Mouse (Mus musculus): ENCODE results near the gene Cox6a1.
A peak's percentile ranks its signal among the peaks of the same experiment; 100 is the strongest.
"Not testable (repeated sequence)": the region's sequence is repeated elsewhere in the genome, so short reads cannot be mapped to it uniquely, and the experiment has no call there.

Cox6a1 gene

DNA sequence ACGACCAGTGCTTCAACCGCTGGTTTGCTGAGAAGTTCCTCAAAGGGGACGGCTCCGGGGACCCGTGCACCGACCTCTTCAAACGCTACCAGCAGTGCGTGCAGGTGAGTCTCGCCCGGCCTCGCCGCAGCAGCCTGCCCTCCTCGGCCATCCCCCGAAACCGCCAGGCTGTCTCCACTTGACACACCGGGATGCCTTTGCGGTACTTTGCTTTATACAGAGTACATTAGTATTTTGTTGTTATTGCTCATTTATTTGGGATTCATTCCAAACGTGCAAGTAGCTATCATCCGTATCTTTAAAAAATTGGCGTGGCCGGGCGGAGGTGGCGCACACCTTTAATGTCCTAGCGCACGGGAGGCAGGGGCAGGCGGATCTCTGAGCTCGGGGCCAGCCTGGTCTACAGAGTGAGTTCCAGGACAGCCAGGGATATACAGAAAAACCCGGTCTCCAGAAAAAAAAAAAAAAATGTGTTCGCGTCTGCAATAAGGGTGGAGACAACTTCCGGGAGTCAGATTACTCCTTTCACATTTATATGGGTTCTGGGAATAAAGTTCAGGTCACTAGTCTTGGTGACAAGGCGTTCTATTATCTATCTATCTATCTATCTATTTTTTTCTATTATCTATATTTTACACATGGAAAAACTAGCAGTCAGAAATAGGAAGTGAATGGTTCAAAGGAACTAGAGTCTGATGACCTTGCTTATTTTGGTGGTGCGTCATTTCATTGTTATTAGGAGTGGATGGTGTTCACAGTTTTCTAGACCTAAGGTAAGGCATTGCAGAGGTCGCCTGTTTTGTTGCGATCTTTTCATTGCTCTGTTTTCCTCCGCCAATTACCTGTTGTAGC, 7.2 kb downstream of the Cox6a1 start:
- DNase-seq, result no peak

GRCm38 (mm10) chr5:115340577-115341313, 8.0 kb downstream of the Cox6a1 start, which contains the start of the genes Gatc and Triap1:
TSS of gene Gatc (minus strand) at chr5:115341178.
TSS of gene Triap1 (plus strand) at chr5:115341225.
- DNase-seq, result peak; percentile 92

DNA sequence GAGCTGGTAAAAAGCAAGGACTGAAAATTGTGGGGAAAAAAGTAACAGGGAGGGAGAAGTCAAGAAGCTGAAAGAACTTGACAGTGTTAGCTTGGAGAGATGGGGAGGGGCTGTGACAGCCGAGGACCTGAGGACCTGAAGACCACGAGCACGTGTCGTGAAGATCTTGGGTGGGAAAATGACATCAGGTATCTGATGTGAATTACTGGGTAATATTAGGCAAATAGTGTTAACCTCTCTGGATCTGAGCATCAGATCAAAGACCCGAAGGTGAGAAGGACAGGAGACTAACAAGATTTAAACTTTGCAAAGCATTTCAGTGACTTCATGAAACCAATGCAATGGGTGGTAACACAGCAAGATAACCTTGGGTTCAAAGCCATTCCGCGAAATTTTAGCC, 8.8 kb downstream of the Cox6a1 start:
- DNase-seq, result no peak

DNA sequence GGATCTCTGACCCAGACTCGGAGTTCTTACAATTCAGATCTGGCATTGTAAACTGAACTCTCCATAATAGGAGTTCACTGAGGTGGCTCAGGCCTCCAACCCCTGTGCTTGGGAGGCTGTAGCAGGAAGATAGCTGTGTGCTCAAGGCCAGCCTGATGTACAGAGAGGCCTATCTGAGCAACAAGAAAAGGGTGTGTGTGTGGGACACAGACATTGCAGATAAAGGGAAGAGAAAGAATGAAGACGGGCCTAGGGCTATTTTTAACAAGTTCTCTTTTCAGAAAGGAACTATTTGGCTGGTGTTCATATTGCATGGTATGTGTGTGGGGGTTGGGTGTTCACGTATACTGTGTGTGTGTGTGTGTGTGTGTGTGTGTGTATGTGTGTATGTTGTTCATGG, 15.2 kb downstream of the Cox6a1 start:
- DNase-seq, result no peak

DNA sequence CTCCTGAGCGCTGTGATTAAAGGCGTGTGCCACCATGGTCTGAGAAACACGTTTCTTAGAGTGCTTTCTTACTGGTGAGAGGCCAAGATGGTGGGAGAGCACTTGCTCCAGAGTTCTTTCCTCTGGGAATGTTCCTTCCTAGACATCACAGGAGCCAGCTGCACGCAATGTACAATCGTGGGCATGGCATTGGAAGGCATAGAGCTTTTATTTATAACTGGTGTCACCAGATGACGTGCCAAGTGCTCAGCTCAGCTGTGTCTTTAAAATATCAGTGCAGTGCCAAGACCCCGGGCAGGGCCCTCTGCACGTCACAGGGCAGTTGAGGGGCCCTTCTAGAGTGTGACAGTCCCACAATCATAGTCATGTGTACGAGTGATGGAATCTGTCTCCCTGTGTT, 17.8 kb downstream of the Cox6a1 start:
- no peak for DNase-seq

- no peak for DNase-seq
Measured at GRCm38 (mm10) chr5:115327610-115328548, 20.9 kb downstream of the Cox6a1 start.

DNA sequence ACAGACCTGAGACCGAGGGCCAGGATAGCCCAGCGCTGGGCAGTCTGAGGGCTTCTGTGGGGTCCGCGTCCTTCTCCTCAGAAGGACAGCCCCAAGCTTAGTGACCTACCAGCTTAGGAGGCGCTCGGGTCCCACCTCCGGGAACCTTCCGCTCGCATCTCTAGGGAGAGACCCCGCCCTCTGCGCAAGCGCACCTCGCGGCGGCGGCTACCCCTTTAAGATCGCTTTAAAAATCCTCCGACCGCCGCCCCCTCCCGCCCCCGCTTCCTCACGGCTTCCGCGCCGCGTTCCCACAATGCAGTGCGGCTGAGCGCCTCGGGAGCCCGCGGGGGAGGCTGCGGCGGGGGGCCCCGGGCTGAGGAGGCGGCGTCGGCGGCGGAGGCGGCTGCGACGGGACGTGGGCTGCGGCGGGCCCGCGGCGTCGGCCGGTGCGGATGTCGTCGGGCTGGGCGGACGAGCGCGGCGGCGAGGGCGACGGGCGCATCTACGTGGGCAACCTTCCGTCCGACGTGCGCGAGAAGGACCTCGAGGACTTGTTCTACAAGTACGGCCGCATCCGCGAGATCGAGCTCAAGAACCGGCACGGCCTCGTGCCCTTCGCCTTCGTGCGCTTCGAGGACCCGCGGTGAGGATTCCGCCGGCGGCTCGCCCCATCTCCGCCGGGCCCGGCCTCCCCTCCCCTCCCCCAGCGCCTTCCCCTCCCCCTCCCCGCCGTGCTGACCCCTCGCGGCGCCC, 21.7 kb downstream of the Cox6a1 start, which contains the start of gene Srsf9:
Gene Srsf9 (plus strand): TSS at position 303 of the 735 bp plus-strand sequence.
- peak; percentile 97 for DNase-seq

DNA sequence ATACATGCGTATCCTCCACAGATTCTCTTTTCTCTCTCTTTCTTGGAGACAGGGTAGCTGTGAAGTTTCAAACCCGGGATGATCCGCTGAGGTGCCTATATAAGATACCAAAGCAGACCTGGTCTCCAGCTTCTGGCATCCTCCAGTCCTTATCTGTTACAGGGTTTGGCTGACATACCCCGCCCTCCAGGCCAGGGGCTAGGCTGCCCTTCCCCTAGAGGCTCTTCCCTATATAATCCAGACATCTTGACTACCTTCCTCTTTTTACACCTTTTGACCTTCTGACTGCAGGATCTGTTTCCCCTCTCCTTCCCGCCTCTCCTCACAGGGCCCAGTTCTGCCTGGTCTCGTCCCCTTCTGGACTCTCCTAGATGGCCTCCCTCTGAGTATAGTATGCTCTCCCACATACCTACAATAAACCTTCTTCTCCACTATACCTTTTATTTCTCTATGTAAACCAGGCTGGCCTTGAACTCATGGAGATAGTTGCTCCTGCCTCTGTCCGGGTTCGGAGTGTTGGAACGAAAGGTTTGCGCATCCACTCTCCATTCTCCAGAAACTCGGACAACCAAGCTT, 22.4 kb downstream of the Cox6a1 start:
- no peak for DNase-seq

DNA sequence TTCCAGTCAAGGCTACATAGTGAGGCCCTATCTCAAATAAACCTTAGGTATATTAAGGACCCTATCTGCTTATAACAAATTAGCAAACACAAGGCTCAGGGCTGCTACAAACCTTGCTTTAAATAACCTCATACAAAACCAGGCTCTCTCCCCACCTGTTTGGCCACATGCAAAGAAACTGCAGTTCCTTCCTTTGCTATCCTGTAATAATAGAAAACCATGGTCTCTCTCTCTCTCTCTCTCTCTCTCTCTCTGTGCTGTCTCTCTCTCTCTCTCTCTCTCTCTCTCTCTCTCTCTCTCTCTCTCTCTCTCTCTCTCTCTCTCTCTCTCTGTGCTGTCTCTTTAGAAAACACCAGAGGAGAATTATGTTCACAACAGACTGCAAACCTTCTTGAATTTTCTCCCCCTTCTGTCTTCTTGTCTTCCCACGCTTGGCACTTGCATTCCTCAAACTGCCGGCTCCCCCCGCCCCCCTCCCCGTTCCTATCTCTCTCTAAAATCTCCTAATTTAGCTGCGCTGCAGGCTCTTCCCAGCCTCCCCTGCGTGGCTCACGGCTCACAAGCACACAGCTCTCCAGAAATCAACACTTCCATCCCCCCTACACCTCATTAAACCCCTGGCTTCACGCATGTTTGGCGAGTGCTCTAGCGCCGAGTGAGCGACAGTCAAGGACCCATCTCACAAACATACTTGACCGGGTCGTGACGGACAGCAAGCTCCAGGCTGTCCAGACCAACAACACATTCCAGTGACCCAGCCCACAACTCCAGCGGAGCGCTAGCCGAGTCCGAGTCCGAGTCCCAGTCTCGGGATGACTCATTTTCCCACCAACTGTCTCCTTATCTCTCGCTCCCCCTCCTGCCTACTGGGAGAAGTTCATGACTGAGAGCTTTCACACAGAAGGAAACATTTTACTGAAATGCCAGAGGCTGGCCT, 29.5 kb downstream of the Cox6a1 start:
- DNase-seq, result peak; percentile 63

- no peak for DNase-seq
Measured at GRCm38 (mm10) chr5:115317645-115318328, 31.0 kb downstream of the Cox6a1 start.

DNA sequence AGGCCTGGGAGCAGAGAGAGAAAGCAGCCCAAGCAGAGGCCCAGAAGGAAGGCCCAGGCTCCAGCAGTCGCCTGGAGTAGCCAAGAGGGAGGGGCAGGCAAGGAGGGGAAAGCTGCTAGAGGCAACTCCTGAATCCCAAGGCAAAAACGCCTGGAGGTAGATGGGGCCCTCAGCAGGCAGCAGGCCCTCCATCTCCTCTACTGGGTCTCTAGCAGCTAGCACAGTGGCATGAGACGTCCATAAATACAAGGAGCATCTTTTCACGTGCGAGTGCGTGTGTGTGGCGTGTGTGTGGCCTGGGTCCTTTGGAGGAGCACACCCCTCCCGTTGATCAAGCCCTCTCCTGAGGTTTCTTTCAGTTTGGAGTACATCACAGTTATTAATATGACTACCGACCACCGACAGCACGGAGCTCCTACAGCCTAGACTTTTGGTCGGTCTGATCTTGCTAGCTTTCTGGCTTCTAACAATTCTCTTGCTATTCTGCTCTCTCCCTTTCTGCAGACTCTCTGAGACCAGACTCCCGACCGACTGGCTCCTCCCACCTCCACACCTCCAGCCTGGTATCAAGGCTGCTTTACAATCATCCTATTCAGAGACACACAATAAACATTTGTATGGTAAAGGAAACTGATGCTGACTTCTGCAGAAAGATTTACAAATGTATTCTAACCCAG, 31.7 kb downstream of the Cox6a1 start:
- no peak for DNase-seq

DNA sequence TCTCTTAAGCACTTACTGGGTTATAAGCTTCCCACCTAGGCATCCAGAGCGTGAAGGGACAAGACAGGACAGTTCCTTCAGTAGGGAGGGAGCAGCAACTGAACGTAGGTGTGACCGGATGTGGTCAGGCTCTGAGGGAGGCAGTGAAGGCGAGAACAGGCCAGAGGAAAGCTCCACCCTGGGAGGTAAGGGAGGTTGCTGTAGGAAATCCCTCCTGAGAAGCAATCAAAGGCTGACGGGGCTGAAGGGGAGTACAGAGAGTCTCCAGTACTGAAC, 35.2 kb downstream of the Cox6a1 start:
- DNase-seq, result no peak

DNA sequence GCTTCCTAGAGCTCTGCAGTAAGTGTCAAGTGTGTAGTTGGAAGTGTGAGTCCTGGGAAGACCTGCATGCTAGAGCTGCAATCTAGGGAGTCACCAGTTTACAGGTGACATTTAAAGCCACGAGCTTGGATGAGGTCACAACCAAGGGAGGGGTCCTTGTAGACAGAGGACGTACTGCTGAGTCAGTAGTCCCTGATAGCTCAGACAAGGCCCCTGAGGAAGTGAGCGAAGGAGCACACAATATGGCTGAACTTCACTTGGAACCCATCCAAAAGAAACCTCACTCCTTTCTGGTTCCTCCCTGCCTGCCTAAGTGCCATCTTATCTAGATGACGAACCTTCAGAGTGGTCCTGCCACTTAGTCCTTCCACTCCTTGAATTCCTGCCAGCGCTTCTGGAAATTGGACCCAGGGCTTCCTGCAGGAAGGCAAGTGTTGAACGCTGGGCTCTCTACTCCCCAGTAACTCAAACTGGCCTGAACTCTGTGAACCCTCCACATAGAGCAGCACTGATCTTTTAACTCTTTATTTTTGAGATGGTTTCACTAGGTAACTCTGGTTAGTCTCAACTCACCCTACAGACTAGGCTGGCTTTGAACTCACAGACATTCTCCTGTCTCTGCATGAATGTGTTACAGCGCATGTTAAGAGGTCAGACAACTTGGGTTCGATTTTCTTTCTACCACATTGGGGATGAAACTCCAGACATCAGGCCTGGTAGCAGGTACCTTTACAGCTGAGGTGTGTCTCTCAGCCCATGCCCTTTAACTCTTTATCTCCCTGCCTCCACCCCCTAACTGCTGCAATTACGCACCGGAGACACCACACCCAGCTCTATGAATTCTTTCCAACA, 35.7 kb downstream of the Cox6a1 start:
- no peak for DNase-seq

- no peak for DNase-seq
Measured at GRCm38 (mm10) chr5:115312354-115312753, 36.4 kb downstream of the Cox6a1 start.

- not testable (repeated sequence) for DNase-seq
Measured at GRCm38 (mm10) chr5:115302190-115302589, 46.6 kb downstream of the Cox6a1 start.

DNA sequence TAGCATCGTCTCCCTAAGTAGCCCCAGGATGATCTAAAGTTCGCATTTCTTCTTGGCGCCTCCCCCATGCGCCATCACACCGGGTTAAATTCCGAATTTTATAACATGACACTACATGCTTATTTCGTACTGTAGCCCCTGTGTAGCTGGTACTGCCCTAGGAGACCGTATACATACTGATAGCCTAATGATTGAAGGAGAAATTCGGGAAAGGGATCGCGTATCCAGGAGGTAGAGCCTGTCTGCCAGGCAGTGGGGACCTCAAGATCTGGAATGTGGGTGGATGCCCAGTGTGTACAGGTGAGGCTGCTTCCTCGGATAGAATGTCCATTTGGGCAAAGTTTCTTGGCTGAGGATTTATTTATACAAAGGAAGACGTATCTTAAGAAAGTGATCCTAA, 47.2 kb downstream of the Cox6a1 start:
- DNase-seq, result peak; percentile 17

DNA sequence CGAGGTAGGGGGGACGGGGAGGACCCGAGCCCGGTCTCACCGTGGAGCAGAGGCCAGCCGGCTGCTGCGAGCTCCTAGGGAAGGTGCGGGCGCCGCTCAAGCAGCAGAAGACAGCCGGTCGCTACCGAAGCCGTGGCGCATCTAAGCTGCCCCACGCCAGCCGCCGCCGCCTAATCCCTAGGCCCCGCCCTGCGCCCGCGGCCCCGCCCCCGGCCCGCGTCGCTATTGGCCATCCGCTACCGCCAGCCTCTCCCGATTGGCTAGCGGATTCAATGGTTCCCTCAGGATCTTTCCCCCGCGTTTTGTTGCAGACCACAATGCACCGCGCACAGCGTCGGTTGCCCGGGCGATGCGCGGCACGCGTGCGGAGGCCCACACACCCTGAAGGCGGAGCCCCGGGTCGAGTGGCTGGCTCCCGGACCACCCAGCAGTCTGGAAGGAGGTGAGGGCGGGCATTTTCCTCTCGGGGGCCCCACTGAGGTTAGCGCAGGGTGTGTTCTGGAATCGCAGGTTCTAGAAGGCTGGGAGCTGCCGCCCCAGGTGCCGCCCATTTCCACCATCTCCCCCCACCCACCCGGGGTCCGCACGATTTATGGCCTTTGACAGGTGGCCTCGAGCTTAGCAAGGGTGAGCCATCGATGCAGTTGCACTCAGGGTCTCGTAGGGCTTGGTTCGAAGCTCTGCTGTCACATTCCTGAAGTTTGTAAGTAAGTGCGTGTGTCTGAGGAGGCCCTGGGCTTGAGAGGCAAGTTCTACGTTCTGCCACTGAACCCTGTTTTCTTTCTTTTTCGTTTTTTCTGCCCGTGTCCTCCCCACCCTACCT, 47.8 kb downstream of the Cox6a1 start, which contains the start of gene Dynll1:
Gene Dynll1 (minus strand): TSS at position 208 of the 823 bp plus-strand sequence.
- peak; percentile 100 for DNase-seq

Measured in kidney, adult 18-20 months (tissue).